In genomic region chr11:102438212-102439092, GRCm38 (mm10) we compare ENCODE assay signal across 8 mouse cellular contexts. TPM values are rescaled to one million over a fixed set of nuclear protein-coding genes. Genes with fewer than 3 reads are reported as not detected.
DNase-seq lines count a peak whose midpoint lies in the region; ATAC-seq and TF ChIP-seq lines count a peak whose summit lies in the region.

No protein-coding gene starts in this region.

- peak overlapping the region; percentile 54 for H3K9ac ChIP-seq in forebrain, embryonic 14.5 days (ENCODE audit: low read length)

- ATAC-seq in forebrain, embryonic 14.5 days, result peak; percentile 35
- ATAC-seq in activated CD4-positive, CD25-positive, alpha-beta regulatory T cell, adult 4 months, result no peak

- H3K9me3 ChIP-seq in forebrain, embryonic 14.5 days (replicated peaks; ENCODE audit: control insufficient read depth, low read length), result no peaks in the 10 kb centered on the region
- H3K9me3 ChIP-seq in hindbrain, embryonic 10.5 days, result no peaks in the 10 kb centered on the region

- intact Hi-C loops in left cerebral cortex, adult 2 months (cut with DNase I), result loop anchor here (10.0 kb wide), 1 partner anchor 244 kb away; no protein-coding TSS in a partner anchor

- peaks cover 17% of the 10 kb centered on the region for H3K4me1 ChIP-seq in forebrain, embryonic 14.5 days (ENCODE audit: control insufficient read depth, insufficient read depth, low read length)
- H3K4me1 ChIP-seq in hindbrain, embryonic 10.5 days (replicated peaks), result peaks cover 39% of the 10 kb centered on the region

- H3K27me3 ChIP-seq in forebrain, embryonic 14.5 days (replicated peaks; ENCODE audit: control insufficient read depth, insufficient read depth, low read length), result no peaks in the 10 kb centered on the region
- peaks cover 50% of the 10 kb centered on the region for H3K27me3 ChIP-seq in hindbrain, embryonic 10.5 days (ENCODE audit: insufficient read depth, poor library complexity, severe bottlenecking)

- peak overlapping the region; percentile 52; the same call in 1 of the 2 replicates for H3K27ac ChIP-seq in forebrain, embryonic 14.5 days (ENCODE audit: low read depth, low read length)
- peak overlapping the region; percentile 79 for H3K27ac ChIP-seq in hindbrain, embryonic 10.5 days
- H3K27ac ChIP-seq in left cerebral cortex, adult 2 months, result peak overlapping the region; percentile 89

- H3K36me3 ChIP-seq in forebrain, embryonic 14.5 days (ENCODE audit: control insufficient read depth, insufficient read depth, low read length), result peaks cover 90% of the 10 kb centered on the region
- peaks cover 95% of the 10 kb centered on the region for H3K36me3 ChIP-seq in hindbrain, embryonic 10.5 days

- 12% methylated on average over 76 of the region's 77 CpGs for WGBS in forebrain, embryonic 14.5 days
- WGBS in hindbrain, embryonic 10.5 days, result 8% methylated on average over 77 of the region's 77 CpGs

- peak overlapping the region; percentile 56 for H3K4me2 ChIP-seq in forebrain, embryonic 14.5 days (ENCODE audit: low read length)

- H3K4me3 ChIP-seq in forebrain, embryonic 14.5 days (ENCODE audit: low read depth, low read length), result peak overlapping the region; percentile 26
- H3K4me3 ChIP-seq in hindbrain, embryonic 10.5 days, result peak overlapping the region; percentile 53
- peak overlapping the region; percentile 49 for H3K4me3 ChIP-seq in left cerebral cortex, adult 2 months

- peak; percentile 77 for TF ChIP-seq CTCF in left cerebral cortex, adult 2 months (IDR thresholded peaks at IDR 0.05)

- DNase-seq in Muller cell, postnatal 12 days (ENCODE audit: inconsistent ontology term), result peak; percentile 80
- DNase-seq in c-Kit-positive CD71-positive TER-119-negative erythroid progenitor cells, embryonic 14.5 days (ENCODE audit: low read depth), result peak; percentile 35
- DNase-seq in forebrain, embryonic 14.5 days (ENCODE audit: low spot score), result peak; percentile 83
- peak; percentile 91 for DNase-seq in hindbrain, embryonic 10.5 days (ENCODE audit: low spot score)
- peak; percentile 80 to 85 for DNase-seq in left cerebral cortex, adult 2 months (ENCODE audit: extremely low spot score in 1 of 2, low spot score in 2 of 2)
- DNase-seq in lung, postnatal 36 days, result peak; percentile 86
- DNase-seq in right cerebral cortex, postnatal 14 days, result peak; percentile 91

RNA-seq across cellular contexts. Expression of gene Grn, which starts 8.3 kb away (rescaled TPM):
- 28.6 and 38.8 TPM in 2 replicates for polyA plus RNA-seq in forebrain, embryonic 14.5 days (2014; fragmentation: Nextera tagmentation; extraction: Ambion mirVana)
- 76.8 and 88.9 TPM in 2 replicates for polyA plus RNA-seq in hindbrain, embryonic 10.5 days (2016; fragmentation: Nextera tagmentation; extraction: Ambion mirVana)
- 10 to 100 TPM; 58.1 to 66.2 TPM for total RNA-seq in left cerebral cortex, adult 2 months (2021)
- polyA plus RNA-seq in activated CD4-positive, CD25-positive, alpha-beta regulatory T cell, adult 4 months (2017; shearing (Covaris generic)), result 10 to 100 TPM; 23.7 to 30.3 TPM

RNA-seq across cellular contexts. Expression of gene Fam171a2, which starts 9.0 kb away (rescaled TPM):
- 26.0 and 27.8 TPM in 2 replicates for polyA plus RNA-seq in forebrain, embryonic 14.5 days (2014; fragmentation: Nextera tagmentation; extraction: Ambion mirVana)
- 5.2 and 8.3 TPM in 2 replicates for polyA plus RNA-seq in hindbrain, embryonic 10.5 days (2016; fragmentation: Nextera tagmentation; extraction: Ambion mirVana)
- total RNA-seq in left cerebral cortex, adult 2 months (2021), result 100 to 1,000 TPM; 117 to 123 TPM
- polyA plus RNA-seq in activated CD4-positive, CD25-positive, alpha-beta regulatory T cell, adult 4 months (2017; shearing (Covaris generic)), result not detected

RNA-seq across cellular contexts. Expression of gene Slc25a39, which starts 30.7 kb away (rescaled TPM):
- polyA plus RNA-seq in forebrain, embryonic 14.5 days (2014; fragmentation: Nextera tagmentation; extraction: Ambion mirVana), result 145 and 149 TPM in 2 replicates
- 236 TPM in 2 replicates for polyA plus RNA-seq in hindbrain, embryonic 10.5 days (2016; fragmentation: Nextera tagmentation; extraction: Ambion mirVana)
- total RNA-seq in left cerebral cortex, adult 2 months (2021), result 10 to 100 TPM; 65.7 to 68.6 TPM
- polyA plus RNA-seq in activated CD4-positive, CD25-positive, alpha-beta regulatory T cell, adult 4 months (2017; shearing (Covaris generic)), result 10 to 100 TPM; 50.9 to 65.4 TPM

RNA-seq across cellular contexts. Expression of gene Itga2b, which starts 31.5 kb away (rescaled TPM):
- polyA plus RNA-seq in forebrain, embryonic 14.5 days (2014; fragmentation: Nextera tagmentation; extraction: Ambion mirVana), result 4.3 and 5.3 TPM in 2 replicates
- polyA plus RNA-seq in hindbrain, embryonic 10.5 days (2016; fragmentation: Nextera tagmentation; extraction: Ambion mirVana), result 5.6 and 8.3 TPM in 2 replicates
- total RNA-seq in left cerebral cortex, adult 2 months (2021), result 1 to 10 TPM; 2.5 to 4.1 TPM
- under 1 TPM in 1 of 2 experiments, not detected in 1; 0.34 TPM for polyA plus RNA-seq in activated CD4-positive, CD25-positive, alpha-beta regulatory T cell, adult 4 months (2017; shearing (Covaris generic))

RNA-seq across cellular contexts. Expression of gene Rundc3a, which starts 45.2 kb away (rescaled TPM):
- 115 and 125 TPM in 2 replicates for polyA plus RNA-seq in forebrain, embryonic 14.5 days (2014; fragmentation: Nextera tagmentation; extraction: Ambion mirVana)
- 23.5 and 57.0 TPM in 2 replicates for polyA plus RNA-seq in hindbrain, embryonic 10.5 days (2016; fragmentation: Nextera tagmentation; extraction: Ambion mirVana)
- total RNA-seq in left cerebral cortex, adult 2 months (2021), result 100 to 1,000 TPM; 505 to 522 TPM
- polyA plus RNA-seq in activated CD4-positive, CD25-positive, alpha-beta regulatory T cell, adult 4 months (2017; shearing (Covaris generic)), result 1 to 10 TPM; 2.4 TPM

Comparison
In these comparisons a context has a peak if more than half of its experiments do, and no peak if none do; other contexts are left out.
1. DNase-seq: peak in every context shown above with its lines; median percentile 91 in hindbrain, embryonic 10.5 days; 91 in right cerebral cortex, postnatal 14 days; 86 in lung, postnatal 36 days; 83 in forebrain, embryonic 14.5 days; 82 in left cerebral cortex, adult 2 months; 80 in Muller cell, postnatal 12 days; 35 in c-Kit-positive CD71-positive TER-119-negative erythroid progenitor cells, embryonic 14.5 days.